31 mouse cellular contexts compared by ENCODE assay signal in the genomic region with DNA sequence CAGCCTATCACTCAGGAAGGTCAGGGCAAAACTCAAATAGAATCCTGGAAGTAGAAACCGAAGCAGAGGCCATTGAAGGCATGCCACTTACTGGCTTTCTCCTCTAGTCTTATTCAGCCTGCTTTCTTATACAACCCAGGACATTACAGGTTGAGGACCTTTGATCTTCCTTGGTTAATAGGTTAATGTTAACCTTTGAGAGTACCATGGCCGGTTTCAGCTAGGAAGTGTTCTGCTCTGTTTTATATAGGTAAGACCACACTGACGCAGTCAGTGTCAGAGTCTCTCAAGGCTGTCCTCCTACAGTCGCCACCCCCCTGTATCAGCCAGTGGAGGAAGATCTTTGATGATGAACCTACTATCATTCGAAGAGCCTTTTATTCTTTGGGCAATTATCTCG. TPM values are rescaled to one million over a fixed set of nuclear protein-coding genes. Genes with fewer than 3 reads are reported as not detected.
DNase-seq lines count a peak whose midpoint lies in the region; ATAC-seq and TF ChIP-seq lines count a peak whose summit lies in the region.
"Had no signal": no experiment of that assay in that cellular context is flagged by ENCODE, and none has a peak within 500 bp of the region (broad histone marks: within the 10 kb centered on the region; RNA-seq: fewer than 3 reads in every experiment).

No protein-coding gene starts in this region.

- no peak for TF ChIP-seq CTCF in liver, embryonic 14.5 days (IDR thresholded peaks at IDR 0.05; ENCODE audit: low read depth)
- TF ChIP-seq CTCF in liver, postnatal 0 days (IDR thresholded peaks at IDR 0.05; ENCODE audit: low read depth): no peak

- H3K27me3 ChIP-seq in liver, embryonic 14.5 days (ENCODE audit: control insufficient read depth, insufficient read depth, low read length): no peaks in the 10 kb centered on the region
- no peaks in the 10 kb centered on the region for H3K27me3 ChIP-seq in liver, postnatal 0 days (ENCODE audit: insufficient read depth, low read length)
- H3K27me3 ChIP-seq: embryonic facial prominence, embryonic 13.5 days; forebrain, embryonic 15.5 days; heart, embryonic 15.5 days; hindbrain, embryonic 13.5 days; limb, embryonic 15.5 days; lung, embryonic 15.5 days had no signal

- peak overlapping the region; percentile 58 for H3K9ac ChIP-seq in liver, embryonic 14.5 days (replicated peaks)
- H3K9ac ChIP-seq in liver, postnatal 0 days (replicated peaks): peak overlapping the region; percentile 22
- H3K9ac ChIP-seq: embryonic facial prominence, embryonic 13.5 days; forebrain, embryonic 15.5 days; heart, embryonic 15.5 days; hindbrain, embryonic 13.5 days; limb, embryonic 15.5 days; lung, embryonic 15.5 days; midbrain, embryonic 13.5 days; neural tube, embryonic 13.5 days had no signal

- H3K9me3 ChIP-seq in liver, embryonic 14.5 days (ENCODE audit: control insufficient read depth, low read length): no peaks in the 10 kb centered on the region
- H3K9me3 ChIP-seq in liver, postnatal 0 days (ENCODE audit: low read length): no peaks in the 10 kb centered on the region
- H3K9me3 ChIP-seq: embryonic facial prominence, embryonic 13.5 days; forebrain, embryonic 10.5 days; forebrain, embryonic 15.5 days; heart, embryonic 15.5 days; hindbrain, embryonic 13.5 days; limb, embryonic 10.5 days; limb, embryonic 15.5 days; lung, embryonic 15.5 days; midbrain, embryonic 13.5 days; neural tube, embryonic 13.5 days had no signal

- ATAC-seq in liver, embryonic 14.5 days (ENCODE audit: insufficient read depth): no peak
- ATAC-seq in liver, postnatal 0 days: no peak
- ATAC-seq: activated CD4-positive, CD25-positive, alpha-beta regulatory T cell, adult 4 months; forebrain, embryonic 15.5 days; midbrain, embryonic 13.5 days had no signal

- H3K27ac ChIP-seq in liver, embryonic 14.5 days: peak overlapping the region; percentile 95
- H3K27ac ChIP-seq in liver, postnatal 0 days (ENCODE audit: low read depth): peak overlapping the region; percentile 88
- H3K27ac ChIP-seq: embryonic facial prominence, embryonic 13.5 days; forebrain, embryonic 10.5 days; forebrain, embryonic 15.5 days; gastrocnemius, adult 2 months; heart, embryonic 15.5 days; hindbrain, embryonic 13.5 days; layer of hippocampus, adult 2 months; limb, embryonic 10.5 days; limb, embryonic 15.5 days; lung, embryonic 15.5 days; midbrain, embryonic 13.5 days; neural tube, embryonic 13.5 days had no signal

- peak; percentile 15 for DNase-seq in kidney, adult 18-20 months
- no peak for DNase-seq in kidney, postnatal 10 days
- peak; percentile 25 for DNase-seq in kidney, postnatal 14 days
- DNase-seq in kidney, postnatal 25 days: no peak
- no peak for DNase-seq in liver, embryonic 14.5 days (ENCODE audit: low read depth in 3 of 3, low spot score in 3 of 3)
- no peak for DNase-seq in liver, postnatal 0 days
- no peak for DNase-seq in layer of hippocampus, adult 9-10 months (ENCODE audit: low spot score)
- DNase-seq in spleen, postnatal 36 days (ENCODE audit: low spot score in 2 of 2): no peak
- DNase-seq: adrenal gland, adult 2 months; adrenal gland, postnatal 36 days; cerebellum, adult 18-20 months; cerebellum, postnatal 10 days; gastrocnemius, adult 2 months; gastrocnemius, postnatal 36 days; heart, adult 18-20 months; heart, postnatal 36 days; layer of hippocampus, postnatal 36 days; right cerebral cortex, postnatal 4 days had no signal

- H3K4me1 ChIP-seq in liver, embryonic 14.5 days (replicated peaks; ENCODE audit: control insufficient read depth in 2 of 2, insufficient read depth in 2 of 2, low read length in 1 of 2): peaks cover 40 to 56% of the 10 kb centered on the region in 2 experiments
- peaks cover 35% of the 10 kb centered on the region for H3K4me1 ChIP-seq in liver, postnatal 0 days (ENCODE audit: insufficient read depth)

- H3K36me3 ChIP-seq in liver, embryonic 14.5 days (replicated peaks; ENCODE audit: control insufficient read depth, insufficient read depth, low read depth): no peaks in the 10 kb centered on the region; the same call in none of the 2 replicates
- peaks cover 63% of the 10 kb centered on the region for H3K36me3 ChIP-seq in liver, postnatal 0 days (replicated peaks; ENCODE audit: insufficient read depth, low read length)
- H3K36me3 ChIP-seq: embryonic facial prominence, embryonic 13.5 days; forebrain, embryonic 15.5 days; heart, embryonic 15.5 days; limb, embryonic 10.5 days; lung, embryonic 15.5 days had no signal

- TF ChIP-seq EP300 in liver, embryonic 14.5 days (IDR thresholded peaks at IDR 0.05; ENCODE audit: low read depth): no peak
- no peak for TF ChIP-seq EP300 in liver, postnatal 0 days (IDR thresholded peaks at IDR 0.05; ENCODE audit: low read depth)

- peak overlapping the region; percentile 96 for H3K4me2 ChIP-seq in liver, embryonic 14.5 days (ENCODE audit: low read depth)
- peak overlapping the region; percentile 97 for H3K4me2 ChIP-seq in liver, postnatal 0 days (ENCODE audit: low read depth, low read length)
- H3K4me2 ChIP-seq: embryonic facial prominence, embryonic 13.5 days; forebrain, embryonic 15.5 days; heart, embryonic 15.5 days; hindbrain, embryonic 13.5 days; limb, embryonic 15.5 days; lung, embryonic 15.5 days; midbrain, embryonic 13.5 days; neural tube, embryonic 13.5 days had no signal

- WGBS in liver, embryonic 14.5 days (ENCODE audit: insufficient replicate concordance): 64% methylated on average over 6 of the region's 6 CpGs
- WGBS in liver, postnatal 0 days (ENCODE audit: insufficient replicate concordance): 69% methylated on average over 6 of the region's 6 CpGs

- peak overlapping the region in 1 of 2 experiments; percentile 25; a peak in 1 of 4 replicates for H3K4me3 ChIP-seq in liver, embryonic 14.5 days (ENCODE audit: insufficient read depth in 1 of 2, low read depth in 2 of 2, low read length in 2 of 2)
- H3K4me3 ChIP-seq in liver, postnatal 0 days (ENCODE audit: low read depth, low read length): no peak overlapping the region
- H3K4me3 ChIP-seq: embryonic facial prominence, embryonic 13.5 days; forebrain, embryonic 10.5 days; forebrain, embryonic 15.5 days; gastrocnemius, adult 2 months; heart, embryonic 15.5 days; hindbrain, embryonic 13.5 days; layer of hippocampus, adult 2 months; limb, embryonic 10.5 days; limb, embryonic 15.5 days; lung, embryonic 15.5 days; midbrain, embryonic 13.5 days; neural tube, embryonic 13.5 days had no signal

RNA-seq across cellular contexts. Expression of gene Cmpk2, which starts 4.7 kb away (rescaled TPM):
- 3.6 and 4.5 TPM in 2 replicates for polyA plus RNA-seq in liver, embryonic 14.5 days (2012; rRNA removed)
- 10.2 and 13.5 TPM in 2 replicates for polyA plus RNA-seq in liver, embryonic 14.5 days (2014; fragmentation: Nextera tagmentation; extraction: Ambion mirVana)
- polyA plus RNA-seq in liver, postnatal 0 days (2015; fragmentation: Nextera tagmentation; extraction: Ambion mirVana): 12.8 and 14.2 TPM in 2 replicates

RNA-seq across cellular contexts. Expression of gene Rsad2, which starts 17.5 kb away (rescaled TPM):
- polyA plus RNA-seq in liver, embryonic 14.5 days (2012; rRNA removed): 0.93 TPM in 2 replicates
- 1.9 and 2.7 TPM in 2 replicates for polyA plus RNA-seq in liver, embryonic 14.5 days (2014; fragmentation: Nextera tagmentation; extraction: Ambion mirVana)
- polyA plus RNA-seq in liver, postnatal 0 days (2015; fragmentation: Nextera tagmentation; extraction: Ambion mirVana): 52.5 and 62.2 TPM in 2 replicates
- polyA plus RNA-seq: C2C12 had no signal

RNA-seq across cellular contexts. Expression of gene Rnf144a, which starts 58.7 kb away (rescaled TPM):
- polyA plus RNA-seq in liver, embryonic 14.5 days (2012; rRNA removed): 0.63 and 0.74 TPM in 2 replicates
- 0.60 and 0.66 TPM in 2 replicates for polyA plus RNA-seq in liver, embryonic 14.5 days (2014; fragmentation: Nextera tagmentation; extraction: Ambion mirVana)
- polyA plus RNA-seq in liver, postnatal 0 days (2015; fragmentation: Nextera tagmentation; extraction: Ambion mirVana): 3.1 and 3.2 TPM in 2 replicates
- polyA plus RNA-seq: C2C12 had no signal

Comparison
In these comparisons a context has a peak if more than half of its experiments do, and no peak if none do; other contexts are left out.
1. DNase-seq: peak in kidney, adult 18-20 months (single experiment) and kidney, postnatal 14 days (single experiment); none in kidney, postnatal 10 days (single experiment), kidney, postnatal 25 days (0 of 2), liver, embryonic 14.5 days (0 of 3), liver, postnatal 0 days (single experiment), layer of hippocampus, adult 9-10 months (single experiment) and spleen, postnatal 36 days (0 of 2).
2. RNA of gene Rsad2, which starts 17.5 kb away (polyA plus RNA-seq): 52.5 to 62.2 TPM in liver, postnatal 0 days; 0.93 to 2.7 TPM in liver, embryonic 14.5 days; every median in the first group is over 10 times any median in the second.